Mouse (Mus musculus) left cerebral cortex, postnatal 36 days (tissue): ENCODE data around the gene Muc5ac. TPM values are rescaled to one million over a fixed set of nuclear protein-coding genes. Genes with fewer than 3 reads are reported as not detected.

Experiments
- DNase-seq, 2 experiments: peaks; one replicate each; pipeline ENCODE4 v3.0.0; 2021 to 2022; ENCODE audit warnings: low spot score in 2 of 2, mixed read lengths in 1 of 2
- intact Hi-C: fragments of 180-260 bp; cut with DNase I; formaldehyde crosslinking; loops from one replicate; pipeline ENCODE4 v1.15.1; 2025
- total RNA-seq, 2 experiments: library from RNA; stranded (reverse); gene quantifications; 2 replicates each; pipeline ENCODE4 v1.2.3; 2021

Muc5ac gene
- total RNA-seq, 2 experiments from 2014 or later: not detected

GRCm38 (mm10) chr7:141823699-141824098, 34.9 kb downstream of the Muc5ac start:
- no peak for DNase-seq
- intact Hi-C loops: no loop called here

- intact Hi-C loops: no loop called here
- no peak for DNase-seq
Observed at GRCm38 (mm10) chr7:141824398-141824797, 35.6 kb downstream of the Muc5ac start.

GRCm38 (mm10) chr7:141835941-141836340, 47.2 kb downstream of the Muc5ac start:
- intact Hi-C loops: no loop called here
- no peak for DNase-seq

GRCm38 (mm10) chr7:141836423-141836822, 47.7 kb downstream of the Muc5ac start:
- intact Hi-C loops: no loop called here
- DNase-seq: no peak

GRCm38 (mm10) chr7:141838779-141839178, 50.0 kb downstream of the Muc5ac start, which contains the start of gene Muc5b:
Muc5b (plus strand) TSS chr7:141839070.
- intact Hi-C loops: no loop called here

GRCm38 (mm10) chr7:141840354-141840753, 51.6 kb downstream of the Muc5ac start:
- DNase-seq: no peak
- intact Hi-C loops: no loop called here

More at GRCm38 (mm10) chr7:141838779-141839178, 50.0 kb downstream of the Muc5ac start, which contains the start of gene Muc5b:
- no peak for DNase-seq

GRCm38 (mm10) chr7:141861046-141861445, 72.3 kb downstream of the Muc5ac start:
- DNase-seq: no peak
- intact Hi-C loops: no loop called here

Other genes starting within 250 kb of the Muc5ac start
- 10 to 100 TPM; 67.2 to 68.4 TPM for gene Chid1, start 249.1 kb upstream of the Muc5ac start, total RNA-seq
- 100 to 1,000 TPM; 199 to 214 TPM for gene Ap2a2, start 226.8 kb upstream of the Muc5ac start, total RNA-seq
- gene Muc6, start 133.7 kb upstream of the Muc5ac start, total RNA-seq: not detected
- 1 to 10 TPM in 1 of 2 experiments, under 1 TPM in 1; 0.15 to 2.0 TPM for gene Muc2, start 98.6 kb upstream of the Muc5ac start, total RNA-seq
- gene Muc5b, start 50.1 kb downstream of the Muc5ac start, total RNA-seq: not detected
- gene Tollip, start 129.5 kb downstream of the Muc5ac start, total RNA-seq: 100 to 1,000 TPM; 131 to 140 TPM
- gene Brsk2, start 160.8 kb downstream of the Muc5ac start, total RNA-seq: 100 to 1,000 TPM; 229 to 232 TPM